Mouse (Mus musculus) heart, embryonic 10.5 days (tissue): ENCODE data around the gene Ak7. TPM values are rescaled to one million over a fixed set of nuclear protein-coding genes. Genes with fewer than 3 reads are reported as not detected.

ENCODE experiments used
- DNase-seq: peaks from one replicate; pipeline ENCODE4 v3.0.0-alpha.2; 2017; ENCODE audit warnings: low spot score
- H3K27ac ChIP-seq: fragments of 300-500 bp; sonication (generic); 2 replicates; pipeline ENCODE4 v1.5.1; 2016; ENCODE audit warnings: mild to moderate bottlenecking
- H3K27me3 ChIP-seq: fragments of 300-500 bp; sonication (generic); 2 replicates; pipeline ENCODE4 v1.6.1; 2016; ENCODE audit warnings: mild to moderate bottlenecking; ENCODE audit not compliant: poor library complexity, insufficient read depth, severe bottlenecking
- H3K36me3 ChIP-seq: fragments of 300-500 bp; sonication (generic); 2 replicates; pipeline ENCODE4 v1.6.1; 2016; ENCODE audit warnings: mild to moderate bottlenecking, moderate library complexity
- H3K4me1 ChIP-seq: fragments of 300-500 bp; sonication (generic); 2 replicates; pipeline ENCODE4 v1.6.1; 2016; ENCODE audit warnings: mild to moderate bottlenecking
- H3K4me3 ChIP-seq: fragments of 300-500 bp; sonication (generic); 2 replicates; pipeline ENCODE4 v1.5.1; 2016; ENCODE audit warnings: mild to moderate bottlenecking, moderate library complexity
- H3K9me3 ChIP-seq: fragments of 300-500 bp; sonication (generic); 2 replicates; pipeline ENCODE4 v1.6.1; 2016; ENCODE audit warnings: mild to moderate bottlenecking, moderate library complexity
- WGBS: fragments of 180-500 bp; shearing (Covaris S2); methylation state at CpG from one replicate; pipeline ENCODE4 v1.1.7; 2016; 5-methylcytosine and 5-hydroxymethylcytosine counted together
- polyA plus RNA-seq: library from polyadenylated mRNA; unstranded; fragments of >200 nt; fragmentation: Nextera tagmentation; extraction: Ambion mirVana; gene quantifications from 2 replicates; pipeline ENCODE4 v1.2.1, GENCODE M21; 2016

Ak7 gene
- polyA plus RNA-seq, 1 experiment from 2014 or later = 0.64 TPM

DNA sequence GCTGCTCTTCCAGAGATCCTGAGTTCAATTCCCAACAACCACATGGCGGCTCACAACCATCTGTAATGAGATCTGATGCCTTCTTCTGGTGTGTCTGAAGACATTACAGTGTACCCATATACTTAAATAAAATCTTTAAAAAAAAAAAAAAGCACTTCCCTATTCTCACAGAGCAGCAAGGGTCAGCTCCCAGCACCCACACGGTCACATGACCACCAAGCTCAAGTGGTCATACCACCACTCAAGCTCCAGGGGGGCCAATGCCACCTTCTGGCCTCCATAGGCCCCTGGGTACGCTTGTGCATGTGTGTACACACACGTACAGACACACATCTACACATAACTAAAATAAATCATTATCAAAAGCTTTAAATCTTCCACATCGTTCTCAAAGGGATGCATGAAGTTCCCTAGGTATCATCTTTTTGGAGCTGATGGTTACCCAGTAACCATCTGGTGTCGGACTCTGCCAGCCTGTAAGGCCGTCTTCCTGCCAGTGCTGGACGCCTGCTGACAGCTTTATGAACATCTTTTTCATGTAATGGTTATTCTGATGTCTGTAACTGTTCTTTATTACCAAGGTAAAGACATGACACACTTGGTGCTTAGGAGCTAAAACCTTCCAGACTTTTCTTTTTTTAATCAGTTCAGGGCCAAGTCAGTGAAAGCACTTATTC is 8.5 kb upstream of the Ak7 start:
- no peaks in the 10 kb centered on the region for H3K9me3 ChIP-seq
- no peak overlapping the region for H3K4me3 ChIP-seq
- no peak for DNase-seq
- no peaks in the 10 kb centered on the region for H3K4me1 ChIP-seq
- H3K36me3 ChIP-seq = peaks cover 44% of the 10 kb centered on the region
- 92% methylated on average over 8 of the region's 8 CpGs for WGBS
- no peak overlapping the region for H3K27ac ChIP-seq
- no peaks in the 10 kb centered on the region for H3K27me3 ChIP-seq

DNA sequence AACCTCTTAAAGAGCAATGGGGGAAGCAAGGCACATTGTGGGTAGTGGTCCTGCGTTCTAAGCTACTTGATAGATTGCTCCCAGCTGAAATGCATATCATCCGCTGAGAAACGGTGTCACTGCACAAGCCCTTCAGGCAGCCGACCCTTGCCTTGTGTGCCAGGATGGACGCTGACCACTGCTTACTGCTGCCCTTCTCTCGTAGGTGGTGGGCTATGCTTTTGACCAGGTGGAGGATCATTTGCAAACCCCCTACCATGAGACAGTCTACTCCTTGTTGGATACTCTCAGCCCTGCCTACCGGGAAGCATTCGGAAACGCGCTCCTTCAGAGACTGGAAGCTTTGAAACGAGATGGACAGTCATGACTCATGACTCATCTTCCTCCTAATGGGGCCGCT is 5.3 kb upstream of the Ak7 start:
- H3K4me1 ChIP-seq = peaks cover 4% of the 10 kb centered on the region
- H3K4me3 ChIP-seq = no peak overlapping the region
- H3K36me3 ChIP-seq = peaks cover 24% of the 10 kb centered on the region
- H3K27ac ChIP-seq = no peak overlapping the region
- no peak for DNase-seq
- 88% methylated on average over 12 of the region's 12 CpGs for WGBS
- H3K9me3 ChIP-seq = no peaks in the 10 kb centered on the region
- no peaks in the 10 kb centered on the region for H3K27me3 ChIP-seq

DNA sequence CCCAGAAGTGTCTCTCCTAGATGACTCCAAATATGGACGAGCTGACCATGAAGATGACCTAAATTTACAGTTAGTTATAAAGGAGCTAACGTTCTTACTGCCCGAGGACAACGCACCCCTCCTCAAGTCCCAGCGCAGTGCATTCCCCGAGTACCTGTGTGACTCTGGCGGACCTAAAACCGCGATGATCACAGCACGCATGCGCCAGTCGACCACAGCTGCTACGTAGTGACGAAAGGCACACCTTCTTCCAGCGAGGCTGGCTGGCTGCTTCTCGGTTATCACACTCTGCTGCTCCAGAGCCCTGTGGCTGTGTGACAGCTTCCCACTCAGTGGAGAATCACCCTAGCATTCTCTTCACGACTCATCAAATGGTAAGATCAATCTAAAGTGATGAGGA is 12.8 kb downstream of the Ak7 start:
- Histone ChIP-seq H3K27ac (no peak overlapping the region), H3K27me3 (no peaks in the 10 kb centered on the region), H3K36me3 (no peaks in the 10 kb centered on the region), H3K4me1 (no peaks in the 10 kb centered on the region), H3K4me3 (peak overlapping the region; percentile 33), H3K9me3 (no peaks in the 10 kb centered on the region)
- WGBS = 51% methylated on average over 17 of the region's 17 CpGs
- DNase-seq = no peak

DNA sequence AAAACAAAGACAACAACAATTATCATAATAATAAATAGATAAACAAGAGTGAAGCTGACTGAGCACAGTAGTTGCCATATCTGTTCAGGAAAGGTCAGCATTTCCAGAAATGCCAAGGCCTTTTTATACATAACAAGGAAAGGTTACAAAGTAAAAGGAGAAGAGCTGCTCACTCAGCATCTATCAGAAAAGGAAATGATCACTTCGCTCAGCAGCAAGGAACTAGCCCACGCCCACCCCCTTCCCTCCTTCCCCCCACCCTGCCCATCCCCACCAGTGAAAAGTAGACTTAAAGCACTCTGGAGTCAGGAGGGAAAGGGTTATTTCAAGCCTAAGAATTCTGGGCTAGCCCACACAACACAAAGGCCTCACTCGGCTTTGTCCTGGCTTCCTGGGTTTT is 14.4 kb downstream of the Ak7 start:
- Histone ChIP-seq H3K9me3 (no peaks in the 10 kb centered on the region), H3K4me1 (no peaks in the 10 kb centered on the region), H3K27ac (no peak overlapping the region), H3K27me3 (no peaks in the 10 kb centered on the region), H3K36me3 (no peaks in the 10 kb centered on the region), H3K4me3 (no peak overlapping the region)
- DNase-seq = no peak
- 70% methylated on average over 3 of the region's 3 CpGs for WGBS

DNA sequence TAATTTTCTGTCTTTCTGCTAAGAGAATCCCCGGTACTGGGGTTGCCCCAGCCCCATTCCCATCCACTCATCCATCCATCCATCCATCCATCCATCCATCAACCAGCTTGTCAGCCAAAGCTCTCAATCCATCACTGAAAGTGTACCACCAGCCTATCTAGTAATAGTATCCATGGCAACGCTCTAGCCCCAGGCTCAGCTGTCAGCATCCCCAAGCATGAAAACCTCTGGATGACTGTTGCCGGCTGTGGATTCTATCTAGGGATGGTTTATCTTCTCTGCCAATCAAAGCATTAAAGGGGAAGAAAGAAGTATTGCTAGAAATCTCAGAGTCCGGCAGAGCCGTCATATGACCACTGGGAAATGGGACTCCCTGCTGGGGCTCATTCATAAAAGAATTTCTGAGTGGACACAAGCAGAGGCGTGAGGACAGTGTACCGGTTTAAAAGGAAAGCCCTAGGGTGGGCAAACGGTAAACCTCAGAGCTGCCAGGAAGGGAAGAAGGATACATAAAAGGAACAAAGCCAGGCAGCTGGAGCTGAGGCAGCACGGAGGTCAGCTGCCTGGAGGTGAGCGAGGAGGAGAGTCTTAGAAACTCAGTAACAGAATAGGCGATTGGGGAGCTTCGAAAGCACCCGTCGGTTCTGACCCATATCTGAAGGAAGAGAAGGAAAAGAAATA is 15.8 kb downstream of the Ak7 start:
- H3K9me3 ChIP-seq = no peaks in the 10 kb centered on the region
- H3K27me3 ChIP-seq = no peaks in the 10 kb centered on the region
- WGBS = 58% methylated on average over 14 of the region's 14 CpGs
- no peak overlapping the region for H3K4me3 ChIP-seq
- no peak overlapping the region for H3K27ac ChIP-seq
- no peak for DNase-seq
- no peaks in the 10 kb centered on the region for H3K36me3 ChIP-seq
- H3K4me1 ChIP-seq = no peaks in the 10 kb centered on the region

DNA sequence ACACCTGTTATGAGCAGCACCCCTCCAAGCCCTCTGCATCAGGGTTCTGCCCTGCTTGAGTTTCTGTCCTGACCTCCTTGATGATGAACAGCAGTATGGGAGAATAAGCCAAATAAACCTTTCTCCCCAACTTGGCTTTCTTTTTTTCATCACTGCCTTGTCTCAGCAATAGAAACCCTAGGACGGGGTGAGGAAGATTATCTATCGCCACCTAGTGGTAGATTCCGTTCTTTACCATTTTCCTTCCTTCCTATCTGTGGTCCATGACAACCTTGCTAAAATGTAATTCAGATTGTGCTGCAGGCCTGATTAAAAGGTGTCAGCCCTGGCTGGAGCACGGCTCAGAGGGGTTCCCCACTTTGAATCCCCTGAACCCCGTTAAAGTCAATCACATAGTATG is 16.9 kb downstream of the Ak7 start:
- Histone ChIP-seq H3K27ac (no peak overlapping the region), H3K4me3 (no peak overlapping the region), H3K9me3 (no peaks in the 10 kb centered on the region), H3K4me1 (no peaks in the 10 kb centered on the region), H3K27me3 (no peaks in the 10 kb centered on the region), H3K36me3 (no peaks in the 10 kb centered on the region)
- under 1% methylated on average over 5 of the region's 5 CpGs for WGBS
- DNase-seq = no peak

DNA sequence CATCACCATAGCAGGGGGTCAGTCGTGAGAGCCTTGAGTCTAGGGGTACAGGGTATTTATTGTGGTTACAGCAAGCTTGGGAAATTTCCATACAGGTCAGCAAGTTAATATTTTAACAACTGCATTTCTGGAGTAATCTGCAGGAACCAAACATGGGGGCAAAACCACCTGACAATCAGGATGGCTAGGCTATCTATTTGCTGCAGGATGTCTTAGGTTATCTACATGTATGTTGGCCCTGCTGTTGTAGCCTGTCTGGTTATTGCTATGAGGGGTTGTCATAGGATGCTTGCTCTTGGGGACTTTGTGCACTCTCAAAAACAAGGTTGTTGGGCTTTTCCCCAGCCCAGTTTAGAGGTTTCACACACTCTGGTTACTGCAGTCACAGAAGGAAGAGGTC is 18.8 kb downstream of the Ak7 start:
- WGBS = 49% methylated on average over 1 of the region's 1 CpGs
- no peak for DNase-seq
- Histone ChIP-seq H3K4me3 (no peak overlapping the region), H3K9me3 (no peaks in the 10 kb centered on the region), H3K27ac (no peak overlapping the region), H3K36me3 (no peaks in the 10 kb centered on the region), H3K27me3 (no peaks in the 10 kb centered on the region), H3K4me1 (no peaks in the 10 kb centered on the region)

DNA sequence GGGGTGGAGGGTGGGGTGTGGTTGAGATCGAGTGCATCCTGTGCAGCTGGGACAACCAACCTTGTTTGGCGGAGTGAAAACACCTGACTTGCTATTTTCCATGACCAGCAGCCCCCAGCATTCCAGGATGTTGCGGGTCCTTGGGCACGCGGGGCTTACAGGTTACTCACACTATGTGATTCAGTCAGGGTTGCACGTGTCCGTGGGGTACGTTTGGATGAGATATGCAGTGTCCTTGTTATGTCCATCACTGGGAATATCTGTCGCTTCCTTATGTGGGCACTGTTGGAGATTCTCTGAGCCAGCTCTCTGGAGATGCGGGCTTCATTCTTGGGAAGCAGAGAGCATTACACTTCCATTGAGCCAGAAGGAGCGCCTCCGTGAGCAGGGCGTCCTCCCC is 20.0 kb downstream of the Ak7 start:
- Histone ChIP-seq H3K4me1 (no peaks in the 10 kb centered on the region), H3K27ac (no peak overlapping the region), H3K9me3 (no peaks in the 10 kb centered on the region), H3K36me3 (no peaks in the 10 kb centered on the region), H3K27me3 (no peaks in the 10 kb centered on the region), H3K4me3 (no peak overlapping the region)
- no peak for DNase-seq
- 71% methylated on average over 13 of the region's 13 CpGs for WGBS

DNA sequence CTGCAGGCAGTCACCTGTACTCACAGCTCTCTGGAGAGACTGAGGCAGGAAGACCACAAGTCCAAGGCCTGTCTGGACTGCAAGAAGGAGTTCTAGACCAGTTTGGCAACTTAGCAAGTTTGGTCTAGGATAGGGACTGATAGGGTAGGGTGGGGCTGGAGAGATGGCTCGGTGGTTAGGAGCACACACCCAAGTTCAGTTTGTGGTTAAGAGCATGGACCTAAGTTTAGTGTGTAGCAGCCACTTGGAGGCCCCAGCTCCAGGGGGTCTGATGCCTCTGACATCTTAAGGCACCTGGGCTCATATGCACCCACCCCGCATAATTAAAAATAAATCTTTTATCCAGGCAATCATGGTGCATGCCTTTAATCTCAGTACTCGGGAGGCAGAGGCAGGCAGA is 21.5 kb downstream of the Ak7 start:
- H3K27ac ChIP-seq = no peak overlapping the region
- H3K36me3 ChIP-seq = no peaks in the 10 kb centered on the region
- no peaks in the 10 kb centered on the region for H3K27me3 ChIP-seq
- no peak overlapping the region for H3K4me3 ChIP-seq
- DNase-seq = no peak
- no peaks in the 10 kb centered on the region for H3K9me3 ChIP-seq
- 81% methylated on average over 3 of the region's 3 CpGs for WGBS
- H3K4me1 ChIP-seq = no peaks in the 10 kb centered on the region

DNA sequence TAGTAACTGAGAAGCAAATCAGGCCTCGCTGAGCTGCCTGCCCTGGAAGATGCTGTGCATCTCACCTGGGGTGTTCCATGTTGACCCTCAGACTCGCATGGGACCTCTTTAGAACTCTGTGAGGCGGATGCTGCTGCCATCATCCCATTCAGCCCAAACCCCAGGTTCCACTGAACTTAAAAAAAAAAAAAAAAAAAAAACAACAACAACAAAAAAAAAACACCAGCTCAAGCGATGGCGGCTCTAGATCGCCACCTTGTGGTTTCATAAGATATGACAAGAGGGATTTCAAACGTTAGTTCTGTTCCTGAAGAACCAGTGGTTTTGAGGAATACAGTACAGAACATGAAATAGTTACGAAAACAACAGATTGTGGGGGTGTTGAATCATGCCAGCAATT is 22.2 kb downstream of the Ak7 start:
- Histone ChIP-seq H3K27me3 (no peaks in the 10 kb centered on the region), H3K4me3 (no peak overlapping the region), H3K27ac (no peak overlapping the region), H3K4me1 (no peaks in the 10 kb centered on the region), H3K36me3 (no peaks in the 10 kb centered on the region), H3K9me3 (no peaks in the 10 kb centered on the region)
- 26% methylated on average over 8 of the region's 8 CpGs for WGBS
- no peak for DNase-seq

DNA sequence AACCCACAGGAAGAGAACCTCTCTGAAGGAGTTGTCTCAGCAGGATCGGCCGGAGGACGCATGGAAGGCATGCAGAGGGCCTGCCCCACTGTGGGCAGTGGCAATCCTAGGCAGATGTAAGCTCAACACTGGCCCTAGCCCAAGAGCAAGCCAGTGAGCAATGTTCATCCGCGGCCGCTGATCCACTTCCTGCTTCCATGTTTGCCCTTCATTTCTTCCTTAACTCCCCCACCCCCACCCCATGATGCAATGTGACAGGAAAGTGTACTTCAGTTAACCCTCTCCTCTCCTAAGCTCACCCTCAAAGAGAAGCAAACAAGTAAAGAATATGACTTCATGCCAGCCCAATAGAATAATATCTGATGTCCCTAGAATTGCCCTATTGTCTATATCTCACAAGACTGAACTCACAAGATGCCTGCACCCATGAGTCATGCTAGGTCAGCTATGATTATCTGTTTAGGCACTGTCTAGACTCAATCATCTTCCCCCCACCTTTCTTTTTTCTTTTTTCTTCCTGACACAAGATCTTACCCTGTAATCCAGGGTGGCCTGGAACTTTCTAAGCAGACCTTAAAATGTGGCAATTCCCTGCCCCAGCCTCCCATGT is 25.2 kb downstream of the Ak7 start:
- DNase-seq = no peak
- no peaks in the 10 kb centered on the region for H3K4me1 ChIP-seq
- no peak overlapping the region for H3K4me3 ChIP-seq
- H3K27me3 ChIP-seq = no peaks in the 10 kb centered on the region
- no peaks in the 10 kb centered on the region for H3K9me3 ChIP-seq
- WGBS = 83% methylated on average over 6 of the region's 6 CpGs
- no peaks in the 10 kb centered on the region for H3K36me3 ChIP-seq
- H3K27ac ChIP-seq = no peak overlapping the region

DNA sequence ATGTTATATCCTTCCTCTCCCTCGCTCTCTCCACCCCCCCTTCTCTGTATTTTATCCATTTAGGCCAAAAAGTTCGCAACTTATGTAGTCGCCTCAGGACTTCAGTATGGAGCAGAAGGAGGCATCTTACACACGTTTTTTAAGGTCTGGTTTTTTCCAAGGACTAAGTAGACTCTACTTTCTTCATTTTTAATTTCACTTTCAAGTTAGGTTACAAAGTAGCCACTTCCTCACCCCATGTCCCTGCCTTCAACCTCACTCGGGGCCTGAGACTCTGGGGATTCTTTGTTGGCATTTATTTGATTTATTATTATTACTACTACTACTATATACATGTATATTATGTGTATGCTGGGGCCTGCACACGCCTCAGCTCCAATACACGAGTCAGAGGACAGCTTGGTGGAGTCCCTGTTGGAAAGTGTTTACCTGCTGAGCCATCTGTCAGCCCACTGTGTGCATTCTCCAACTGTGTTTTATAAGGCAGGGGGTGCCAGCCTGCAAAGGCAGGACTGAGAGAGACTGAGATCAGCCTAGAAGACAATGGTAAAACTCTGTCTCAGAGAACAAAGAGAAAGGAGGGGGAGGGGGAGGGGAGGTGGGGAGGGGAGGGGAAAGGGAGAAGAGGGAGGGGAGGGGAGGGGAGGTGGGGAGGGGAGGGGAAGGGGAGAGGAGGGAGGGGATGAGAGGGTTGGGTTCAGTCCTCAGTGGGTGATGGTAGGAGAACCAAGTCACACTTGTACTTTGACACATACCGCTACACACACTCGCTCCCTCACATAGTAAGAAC is 27.8 kb downstream of the Ak7 start:
- Histone ChIP-seq H3K27me3 (no peaks in the 10 kb centered on the region), H3K4me3 (no peak overlapping the region), H3K36me3 (no peaks in the 10 kb centered on the region), H3K9me3 (no peaks in the 10 kb centered on the region), H3K27ac (no peak overlapping the region), H3K4me1 (peaks cover 4% of the 10 kb centered on the region)
- WGBS = 79% methylated on average over 9 of the region's 9 CpGs
- no peak for DNase-seq
